Mouse (Mus musculus): ENCODE measurements around the gene Reln. TPM values are rescaled to one million over a fixed set of nuclear protein-coding genes. Genes with fewer than 3 reads are reported as not detected.

Gene Reln
- polyA plus RNA-seq, 1 experiment from 2014 or later: 33.6 TPM

DNA sequence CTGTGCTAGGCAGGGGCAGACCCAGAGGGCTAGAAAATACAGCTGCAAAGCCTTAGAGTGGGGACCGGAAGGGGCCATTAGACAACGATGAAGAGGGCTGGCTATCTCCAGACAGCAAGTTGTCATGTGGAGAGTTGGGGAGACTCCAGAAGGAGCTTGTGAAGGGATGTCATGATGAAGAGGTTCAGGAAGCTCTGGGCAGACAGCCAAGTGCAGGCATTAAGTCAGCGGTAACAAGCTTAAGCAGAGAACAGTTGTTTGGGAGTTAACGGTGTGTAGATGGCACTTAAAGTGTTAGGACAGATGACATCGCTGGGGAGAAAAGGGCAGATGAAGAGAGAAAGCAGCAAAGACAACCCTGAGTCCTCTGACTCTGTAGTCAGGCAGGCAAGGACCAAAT is 13.7 kb downstream of the Reln start:
- Histone ChIP-seq H3K27ac (no peak overlapping the region), H3K4me2 (no peak overlapping the region), H3K4me3 (no peak overlapping the region), H3K27me3 (no peaks in the 10 kb centered on the region), H3K9me3 (replicated peaks) (peaks cover 5% of the 10 kb centered on the region; the same call in 1 of the 2 replicates), H3K36me3 (ENCODE audit: poor library complexity, severe bottlenecking) (no peaks in the 10 kb centered on the region), H3K9ac (no peak overlapping the region), H3K4me1 (peaks cover 8% of the 10 kb centered on the region)
- 42% methylated on average over 5 of the region's 5 CpGs for WGBS
- no peak for ATAC-seq

DNA sequence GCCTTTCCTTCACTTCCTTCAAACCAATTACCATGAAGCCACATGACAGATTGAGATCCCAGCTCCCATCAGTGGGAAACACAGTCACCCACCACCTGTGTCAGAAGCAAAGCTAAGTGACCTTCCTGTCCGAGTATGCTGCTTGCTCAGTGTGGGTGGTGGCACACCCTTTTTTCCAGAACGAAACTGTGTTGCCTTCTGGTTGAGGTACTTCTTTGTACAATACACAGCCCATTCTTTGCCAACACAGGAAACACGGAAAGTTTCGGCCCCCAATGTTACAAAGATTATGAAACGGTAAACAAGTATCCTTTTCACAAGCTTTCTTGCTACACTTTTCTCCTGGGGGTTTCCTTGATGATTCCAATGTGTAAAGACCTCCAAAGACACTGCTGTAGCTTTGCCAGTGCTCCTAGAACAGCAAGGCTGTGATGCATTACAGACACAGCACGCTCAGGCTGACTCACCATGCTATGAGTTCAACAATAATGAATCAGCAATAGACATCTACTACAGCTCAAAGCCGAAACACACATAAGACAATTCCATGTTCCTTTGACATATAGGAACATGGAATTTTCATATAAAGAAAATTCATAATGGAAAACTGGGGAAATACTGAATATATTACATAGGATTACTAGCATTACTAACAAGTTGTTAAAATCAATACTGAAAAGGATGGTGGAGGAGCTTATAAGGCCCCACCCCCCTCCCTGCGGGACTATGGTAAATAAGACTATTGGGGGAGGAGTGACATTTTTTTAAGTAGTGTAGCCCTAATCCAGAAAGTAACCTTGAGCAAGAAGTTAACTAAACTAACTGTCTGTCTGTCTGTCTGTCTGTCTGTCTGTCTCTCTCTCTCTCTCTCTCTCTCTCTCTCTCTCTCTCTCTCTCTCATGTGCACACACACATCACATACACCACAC is 15.8 kb downstream of the Reln start:
- H3K9me3 ChIP-seq (replicated peaks): peaks cover 4% of the 10 kb centered on the region; the same call in 1 of the 2 replicates
- H3K4me2 ChIP-seq: no peak overlapping the region
- no peak for ATAC-seq
- H3K27me3 ChIP-seq: no peaks in the 10 kb centered on the region
- WGBS: 84% methylated on average over 8 of the region's 8 CpGs
- no peak overlapping the region for H3K4me3 ChIP-seq
- no peaks in the 10 kb centered on the region for H3K36me3 ChIP-seq (ENCODE audit: poor library complexity, severe bottlenecking)
- no peak overlapping the region for H3K9ac ChIP-seq
- H3K4me1 ChIP-seq: peaks cover 8% of the 10 kb centered on the region
- no peak overlapping the region for H3K27ac ChIP-seq

- no peak overlapping the region for H3K4me2 ChIP-seq
- H3K4me3 ChIP-seq: no peak overlapping the region
- no peaks in the 10 kb centered on the region for H3K27me3 ChIP-seq
- no peak for ATAC-seq
- H3K9ac ChIP-seq: no peak overlapping the region
- H3K27ac ChIP-seq: no peak overlapping the region
- H3K9me3 ChIP-seq (replicated peaks): no peaks in the 10 kb centered on the region
- H3K4me1 ChIP-seq: peaks cover 8% of the 10 kb centered on the region
- no peaks in the 10 kb centered on the region for H3K36me3 ChIP-seq (ENCODE audit: poor library complexity, severe bottlenecking)
- WGBS: 85% methylated on average over 3 of the region's 3 CpGs
These were observed 17.3 kb downstream of the Reln start for GRCm38 (mm10) chr5:22327170-22327569.

- Histone ChIP-seq H3K27ac (no peak overlapping the region), H3K4me3 (no peak overlapping the region), H3K4me2 (no peak overlapping the region), H3K36me3 (ENCODE audit: poor library complexity, severe bottlenecking) (no peaks in the 10 kb centered on the region), H3K9me3 (replicated peaks) (no peaks in the 10 kb centered on the region), H3K27me3 (no peaks in the 10 kb centered on the region), H3K9ac (no peak overlapping the region), H3K4me1 (no peaks in the 10 kb centered on the region)
- WGBS: 100% methylated on average over 1 of the region's 1 CpGs
- no peak for ATAC-seq
These were observed 20.7 kb downstream of the Reln start for GRCm38 (mm10) chr5:22323801-22324200.

GRCm38 (mm10) chr5:22317807-22318206 is 26.7 kb downstream of the Reln start:
- H3K9me3 ChIP-seq (replicated peaks): no peaks in the 10 kb centered on the region
- H3K4me1 ChIP-seq: no peaks in the 10 kb centered on the region
- WGBS: 92% methylated on average over 1 of the region's 1 CpGs
- no peak overlapping the region for H3K4me2 ChIP-seq
- H3K4me3 ChIP-seq: no peak overlapping the region
- no peak overlapping the region for H3K27ac ChIP-seq
- ATAC-seq: no peak
- no peaks in the 10 kb centered on the region for H3K27me3 ChIP-seq
- H3K36me3 ChIP-seq (ENCODE audit: poor library complexity, severe bottlenecking): no peaks in the 10 kb centered on the region
- H3K9ac ChIP-seq: no peak overlapping the region

GRCm38 (mm10) chr5:22316471-22316870 is 28.0 kb downstream of the Reln start:
- Histone ChIP-seq H3K4me1 (no peaks in the 10 kb centered on the region), H3K27me3 (no peaks in the 10 kb centered on the region), H3K9ac (no peak overlapping the region), H3K27ac (no peak overlapping the region), H3K4me3 (no peak overlapping the region), H3K36me3 (ENCODE audit: poor library complexity, severe bottlenecking) (no peaks in the 10 kb centered on the region), H3K4me2 (no peak overlapping the region), H3K9me3 (replicated peaks) (no peaks in the 10 kb centered on the region)
- ATAC-seq: no peak
- 94% methylated on average over 7 of the region's 7 CpGs for WGBS

DNA sequence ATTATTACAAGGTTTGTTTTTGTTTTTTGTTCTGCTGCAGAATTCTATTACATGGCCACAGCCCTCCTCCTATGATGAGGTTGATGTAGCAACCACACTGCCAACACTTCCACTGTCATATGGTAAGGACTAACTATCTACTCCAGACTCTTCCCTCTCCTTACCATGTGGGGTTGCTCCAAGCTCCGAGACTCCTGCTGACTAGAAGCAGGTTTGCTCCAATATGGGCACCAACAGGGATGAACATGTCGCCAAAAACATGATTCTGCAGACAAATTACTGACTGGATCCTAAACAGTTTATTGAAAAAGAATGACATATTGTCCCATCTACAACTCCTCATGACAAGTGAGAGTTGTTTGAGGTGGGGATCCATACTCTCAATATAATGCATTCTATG is 28.5 kb downstream of the Reln start:
- H3K27me3 ChIP-seq: no peaks in the 10 kb centered on the region
- H3K4me2 ChIP-seq: no peak overlapping the region
- no peak overlapping the region for H3K27ac ChIP-seq
- no peak overlapping the region for H3K9ac ChIP-seq
- WGBS: 80% methylated on average over 2 of the region's 2 CpGs
- H3K9me3 ChIP-seq (replicated peaks): no peaks in the 10 kb centered on the region
- no peaks in the 10 kb centered on the region for H3K36me3 ChIP-seq (ENCODE audit: poor library complexity, severe bottlenecking)
- no peaks in the 10 kb centered on the region for H3K4me1 ChIP-seq
- no peak for ATAC-seq
- no peak overlapping the region for H3K4me3 ChIP-seq

- ATAC-seq: no peak
- WGBS: 79% methylated on average over 10 of the region's 10 CpGs
- no peaks in the 10 kb centered on the region for H3K9me3 ChIP-seq (replicated peaks)
- H3K4me3 ChIP-seq: no peak overlapping the region
- H3K27me3 ChIP-seq: no peaks in the 10 kb centered on the region
- H3K4me1 ChIP-seq: no peaks in the 10 kb centered on the region
- no peaks in the 10 kb centered on the region for H3K36me3 ChIP-seq (ENCODE audit: poor library complexity, severe bottlenecking)
- H3K4me2 ChIP-seq: no peak overlapping the region
- H3K27ac ChIP-seq: no peak overlapping the region
- no peak overlapping the region for H3K9ac ChIP-seq
These were observed 31.5 kb downstream of the Reln start for GRCm38 (mm10) chr5:22312995-22313394.

DNA sequence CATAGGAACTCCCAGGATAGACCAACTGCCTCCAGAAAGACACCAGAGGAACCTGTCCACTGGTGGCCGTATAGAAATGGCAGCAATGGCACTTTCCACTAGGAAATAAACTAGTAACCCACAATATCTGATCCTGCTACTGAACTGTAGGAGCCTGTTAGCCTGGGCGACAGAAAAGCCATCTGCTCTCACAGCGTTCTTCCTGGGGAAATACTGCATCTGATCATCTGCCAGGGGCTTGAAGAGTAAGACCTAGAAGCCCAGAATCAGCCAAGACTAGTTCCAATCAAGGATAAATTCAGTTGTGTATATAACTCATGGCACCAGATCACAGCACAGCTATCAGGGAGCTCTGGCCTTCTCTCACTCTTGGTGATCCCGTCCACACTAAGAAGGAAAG is 33.5 kb downstream of the Reln start:
- Histone ChIP-seq H3K27me3 (no peaks in the 10 kb centered on the region), H3K9ac (no peak overlapping the region), H3K4me2 (no peak overlapping the region), H3K9me3 (replicated peaks) (no peaks in the 10 kb centered on the region), H3K27ac (no peak overlapping the region), H3K36me3 (ENCODE audit: poor library complexity, severe bottlenecking) (no peaks in the 10 kb centered on the region), H3K4me3 (no peak overlapping the region), H3K4me1 (no peaks in the 10 kb centered on the region)
- no peak for ATAC-seq
- 87% methylated on average over 4 of the region's 4 CpGs for WGBS

- ATAC-seq: no peak
- 21% methylated on average over 2 of the region's 2 CpGs for WGBS
These were observed 35.5 kb downstream of the Reln start for GRCm38 (mm10) chr5:22309001-22309400.

GRCm38 (mm10) chr5:22307853-22308252 is 36.6 kb downstream of the Reln start:
- H3K4me2 ChIP-seq: no peak overlapping the region
- no peak overlapping the region for H3K9ac ChIP-seq
- no peaks in the 10 kb centered on the region for H3K9me3 ChIP-seq (replicated peaks)
- H3K4me3 ChIP-seq: no peak overlapping the region
- H3K4me1 ChIP-seq: peaks cover 4% of the 10 kb centered on the region; the same call in 1 of the 2 replicates
- ATAC-seq: no peak
- no peak overlapping the region for H3K27ac ChIP-seq
- no peaks in the 10 kb centered on the region for H3K27me3 ChIP-seq
- WGBS: 89% methylated on average over 4 of the region's 4 CpGs
- no peaks in the 10 kb centered on the region for H3K36me3 ChIP-seq (ENCODE audit: poor library complexity, severe bottlenecking)

More at GRCm38 (mm10) chr5:22309001-22309400, 35.5 kb downstream of the Reln start:
- Histone ChIP-seq H3K36me3 (ENCODE audit: poor library complexity, severe bottlenecking) (no peaks in the 10 kb centered on the region), H3K27ac (no peak overlapping the region), H3K4me3 (no peak overlapping the region), H3K27me3 (no peaks in the 10 kb centered on the region), H3K9me3 (replicated peaks) (no peaks in the 10 kb centered on the region), H3K9ac (no peak overlapping the region), H3K4me2 (no peak overlapping the region), H3K4me1 (no peaks in the 10 kb centered on the region; the same call in 1 of the 2 replicates)

DNA sequence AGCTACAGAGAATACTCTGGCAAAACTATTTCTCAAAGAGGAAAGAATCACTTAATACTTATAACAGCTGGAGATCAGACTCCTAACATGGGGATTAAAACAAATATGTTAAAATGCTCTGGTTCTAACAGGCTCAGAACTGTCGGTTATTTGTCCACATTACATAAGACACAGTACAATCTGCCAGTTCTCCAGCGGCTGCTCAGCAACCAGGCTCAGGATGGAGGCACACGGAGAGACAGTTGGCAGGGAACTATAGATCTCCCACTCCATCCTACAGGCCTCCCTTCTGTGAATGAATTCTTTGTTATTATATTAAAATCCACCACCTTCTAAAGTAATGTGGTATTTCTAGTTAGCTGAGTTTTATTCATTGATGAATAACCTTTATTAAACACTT is 37.4 kb downstream of the Reln start:
- no peaks in the 10 kb centered on the region for H3K27me3 ChIP-seq
- peaks cover 4% of the 10 kb centered on the region; the same call in 1 of the 2 replicates for H3K4me1 ChIP-seq
- H3K9me3 ChIP-seq (replicated peaks): no peaks in the 10 kb centered on the region
- H3K27ac ChIP-seq: no peak overlapping the region
- H3K4me3 ChIP-seq: no peak overlapping the region
- H3K4me2 ChIP-seq: no peak overlapping the region
- no peak for ATAC-seq
- WGBS: 70% methylated on average over 3 of the region's 3 CpGs
- H3K36me3 ChIP-seq (ENCODE audit: poor library complexity, severe bottlenecking): no peaks in the 10 kb centered on the region
- H3K9ac ChIP-seq: no peak overlapping the region

Measured in forebrain, embryonic 13.5 days (tissue).